Mouse (Mus musculus) hindbrain, embryonic 11.5 days (tissue): ENCODE measurements at regions not wholly inside any gene's neighbourhood (a gene's known extent, or its start where the extent isn't known, plus 50 kb on each side); places are given as distances from the start of the nearest gene placed in this dataset.

ENCODE experiments used
- ATAC-seq: fragments of 200-750 bp; cut with Nextera tagmentation; 2 replicates; pipeline ENCODE4 v1.8.0; 2017; ENCODE audit warnings: mild to moderate bottlenecking, moderate TSS enrichment, moderate library complexity; ENCODE audit not compliant: low FRiP score
- DNase-seq: peaks from one replicate; pipeline ENCODE4 v3.0.0-alpha.2; 2015; ENCODE audit warnings: low spot score
- H3K27ac ChIP-seq: fragments of 300-500 bp; sonication (generic); 2 replicates; pipeline ENCODE4 v1.5.1; 2014; ENCODE audit warnings: mild to moderate bottlenecking, low read depth, low read length
- H3K27me3 ChIP-seq: fragments of 300-500 bp; sonication (generic); 2 replicates; pipeline ENCODE4 v1.6.1; 2014; ENCODE audit warnings: mild to moderate bottlenecking, low read length, moderate library complexity, mixed read lengths; ENCODE audit not compliant: control insufficient read depth, insufficient read depth
- H3K36me3 ChIP-seq: fragments of 300-500 bp; sonication (generic); 2 replicates; pipeline ENCODE4 v1.6.1; 2014; ENCODE audit warnings: mild to moderate bottlenecking, low read length, moderate library complexity, mixed read lengths; ENCODE audit not compliant: control insufficient read depth, insufficient read depth
- H3K4me1 ChIP-seq: fragments of 300-500 bp; sonication (generic); replicated peaks from 2 replicates; pipeline ENCODE4 v1.6.1; 2014; ENCODE audit warnings: low read length, mixed read lengths; ENCODE audit not compliant: control insufficient read depth, insufficient read depth
- H3K4me2 ChIP-seq: fragments of 300-500 bp; sonication (generic); replicated peaks from 2 replicates; pipeline ENCODE4 v1.6.1; 2014; ENCODE audit warnings: mild to moderate bottlenecking, low read depth, low read length
- H3K4me3 ChIP-seq: fragments of 300-500 bp; sonication (generic); 2 replicates; pipeline ENCODE4 v1.5.1; 2014; ENCODE audit warnings: low read depth, low read length
- H3K9ac ChIP-seq: fragments of 300-500 bp; sonication (generic); 2 replicates; pipeline ENCODE4 v1.6.1; 2014; ENCODE audit warnings: low read depth, low read length
- H3K9me3 ChIP-seq: fragments of 300-500 bp; sonication (generic); 2 replicates; pipeline ENCODE4 v1.6.1; 2016; ENCODE audit warnings: low read length; ENCODE audit not compliant: control insufficient read depth
- WGBS: fragments of 180-500 bp; shearing (Covaris S2); extraction: QIAGEN DNeasy Blood & Tissue Kit; methylation state at CpG from one replicate; pipeline ENCODE4 v1.1.7; 2014; 5-methylcytosine and 5-hydroxymethylcytosine counted together

DNA sequence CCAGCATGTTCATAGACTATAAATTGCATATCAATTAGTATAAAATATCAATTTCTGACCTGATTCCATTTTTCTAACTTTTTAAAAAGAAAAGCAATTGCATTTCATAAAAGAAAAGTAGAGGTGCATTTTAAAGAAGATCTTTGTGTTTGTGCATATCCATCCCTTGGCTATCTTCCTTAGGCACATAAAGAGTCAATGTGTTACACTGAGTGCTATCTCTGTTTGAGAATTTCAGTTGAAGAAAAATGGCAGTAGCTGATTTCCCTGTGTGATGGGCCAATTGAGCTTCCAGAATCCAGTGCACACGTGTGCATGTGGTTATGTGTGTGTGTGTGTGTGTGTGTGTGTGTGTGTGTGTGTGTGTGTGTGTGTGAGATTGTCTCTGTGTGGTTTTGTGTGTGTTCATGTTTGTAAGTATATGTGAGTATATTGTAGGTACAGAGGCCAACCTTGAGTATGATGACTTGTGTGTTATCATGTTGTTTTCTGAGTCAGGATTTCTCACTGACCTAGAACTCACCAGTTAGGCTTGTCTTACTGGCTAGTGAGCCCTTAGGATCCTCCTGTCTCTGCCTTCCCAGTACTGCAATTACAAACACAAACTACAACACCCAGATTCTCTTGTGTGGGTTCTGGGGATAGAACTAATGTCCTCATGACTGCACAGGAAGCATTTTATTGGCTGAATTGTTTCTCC, 249.6 kb downstream of the Cdk5rap2 start:
- Histone ChIP-seq H3K27ac (no peak overlapping the region), H3K4me1 (no peaks in the 10 kb centered on the region), H3K9me3 (no peaks in the 10 kb centered on the region), H3K9ac (no peak overlapping the region), H3K4me3 (no peak overlapping the region), H3K4me2 (no peak overlapping the region), H3K36me3 (no peaks in the 10 kb centered on the region), H3K27me3 (no peaks in the 10 kb centered on the region)
- WGBS, result 77% methylated on average over 1 of the region's 1 CpGs
- DNase-seq, result no peak
- no peak for ATAC-seq

DNA sequence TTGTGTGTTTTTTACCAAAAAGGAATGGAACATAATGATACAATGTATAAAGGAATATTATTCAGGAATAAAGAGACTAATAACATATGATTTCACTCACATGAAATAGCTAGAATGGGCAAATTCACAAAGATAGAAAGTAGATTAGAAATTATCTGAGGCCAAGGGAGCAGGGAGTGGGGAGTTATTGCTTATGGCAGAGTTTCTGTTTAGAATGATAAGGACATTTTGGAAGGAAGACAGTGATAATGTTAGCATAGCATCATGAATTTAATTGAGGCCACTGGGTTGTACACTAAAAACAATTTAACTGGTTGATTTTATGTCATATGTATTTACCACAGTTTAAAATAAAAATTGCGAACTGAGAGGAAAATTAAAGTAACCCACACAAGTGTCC, 250.2 kb downstream of the Cdk5rap2 start:
- Histone ChIP-seq H3K27ac (no peak overlapping the region), H3K4me3 (no peak overlapping the region), H3K4me1 (no peaks in the 10 kb centered on the region), H3K9ac (no peak overlapping the region), H3K27me3 (no peaks in the 10 kb centered on the region), H3K9me3 (no peaks in the 10 kb centered on the region), H3K36me3 (no peaks in the 10 kb centered on the region), H3K4me2 (no peak overlapping the region)
- no peak for DNase-seq
- no peak for ATAC-seq
- WGBS, result 90% methylated on average over 1 of the region's 1 CpGs

DNA sequence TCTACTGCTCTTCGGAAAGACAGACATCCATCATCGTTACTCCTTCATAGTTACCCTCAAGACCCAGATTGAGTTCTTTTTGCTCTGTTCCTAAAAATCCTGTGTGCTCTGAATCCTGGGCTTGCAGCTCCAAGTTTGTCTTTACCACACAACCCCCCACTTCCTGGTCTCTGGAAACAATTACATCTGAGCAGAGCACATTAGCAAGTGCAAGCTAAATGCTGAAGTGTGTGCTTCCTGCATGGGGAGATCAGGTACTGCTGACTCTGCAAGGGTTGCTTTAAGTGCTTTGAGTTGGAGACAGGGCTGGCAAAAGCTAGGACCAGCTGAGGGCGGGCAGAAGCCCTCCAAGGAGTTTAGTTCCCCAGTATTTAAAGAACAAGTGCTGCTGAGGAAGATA, 257.1 kb downstream of the Cdk5rap2 start:
- Histone ChIP-seq H3K4me3 (no peak overlapping the region), H3K27me3 (no peaks in the 10 kb centered on the region), H3K9me3 (no peaks in the 10 kb centered on the region), H3K9ac (no peak overlapping the region), H3K4me2 (no peak overlapping the region), H3K27ac (no peak overlapping the region), H3K4me1 (no peaks in the 10 kb centered on the region), H3K36me3 (no peaks in the 10 kb centered on the region)
- DNase-seq (peak; percentile 10), ATAC-seq (no peak)
- WGBS, result 62% methylated on average over 3 of the region's 3 CpGs

DNA sequence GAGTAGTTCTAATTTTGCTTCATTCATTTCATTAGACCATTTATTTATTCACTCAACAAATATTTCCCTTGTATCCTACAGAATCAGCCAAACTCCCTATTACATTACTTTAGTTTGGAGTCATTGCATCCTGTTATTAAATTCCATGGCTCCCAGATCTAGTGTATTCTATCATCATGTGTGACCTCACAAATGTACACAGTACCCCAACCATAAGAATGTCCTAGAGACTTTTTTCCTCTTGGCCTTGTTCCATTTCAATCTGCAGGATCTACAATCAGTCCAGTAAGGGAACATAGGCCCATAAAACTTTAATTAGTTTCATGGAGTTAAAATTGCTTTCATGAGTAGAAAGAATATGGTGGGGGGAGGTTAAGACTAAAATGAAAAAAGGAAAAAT, 301.2 kb downstream of the Cdk5rap2 start:
- no peak overlapping the region for H3K4me2 ChIP-seq
- no peak overlapping the region for H3K9ac ChIP-seq
- ATAC-seq, result no peak
- no peaks in the 10 kb centered on the region for H3K4me1 ChIP-seq
- H3K27me3 ChIP-seq, result no peaks in the 10 kb centered on the region
- no peak overlapping the region for H3K4me3 ChIP-seq
- no peak for DNase-seq
- H3K27ac ChIP-seq, result no peak overlapping the region
- H3K9me3 ChIP-seq, result no peaks in the 10 kb centered on the region
- no peaks in the 10 kb centered on the region for H3K36me3 ChIP-seq

DNA sequence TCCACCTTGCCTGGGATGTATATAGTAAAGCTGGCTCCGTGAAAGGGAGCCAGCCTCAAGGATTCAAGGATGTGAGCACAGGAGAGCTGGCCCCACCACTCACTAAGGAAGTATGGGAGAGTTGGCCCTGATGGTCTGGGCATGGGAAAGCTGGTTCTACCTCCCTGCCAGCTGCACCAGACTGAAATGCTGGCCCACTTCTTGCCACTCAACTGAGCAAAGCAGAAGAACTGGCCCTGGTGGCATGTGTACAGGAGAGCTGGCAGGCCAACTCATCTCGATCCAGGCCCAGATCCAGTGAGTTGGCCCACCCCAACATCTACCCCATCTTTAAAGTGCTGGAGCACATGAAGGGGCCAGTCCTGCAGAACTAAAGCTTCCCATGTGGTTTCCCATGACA, 304.5 kb downstream of the Cdk5rap2 start:
- H3K4me1 ChIP-seq, result no peaks in the 10 kb centered on the region
- WGBS, result 80% methylated on average over 2 of the region's 2 CpGs
- H3K4me2 ChIP-seq, result no peak overlapping the region
- H3K36me3 ChIP-seq, result no peaks in the 10 kb centered on the region
- DNase-seq, result no peak
- H3K27me3 ChIP-seq, result no peaks in the 10 kb centered on the region
- H3K27ac ChIP-seq, result no peak overlapping the region
- H3K9ac ChIP-seq, result no peak overlapping the region
- H3K4me3 ChIP-seq, result no peak overlapping the region
- H3K9me3 ChIP-seq, result no peaks in the 10 kb centered on the region
- ATAC-seq, result no peak

DNA sequence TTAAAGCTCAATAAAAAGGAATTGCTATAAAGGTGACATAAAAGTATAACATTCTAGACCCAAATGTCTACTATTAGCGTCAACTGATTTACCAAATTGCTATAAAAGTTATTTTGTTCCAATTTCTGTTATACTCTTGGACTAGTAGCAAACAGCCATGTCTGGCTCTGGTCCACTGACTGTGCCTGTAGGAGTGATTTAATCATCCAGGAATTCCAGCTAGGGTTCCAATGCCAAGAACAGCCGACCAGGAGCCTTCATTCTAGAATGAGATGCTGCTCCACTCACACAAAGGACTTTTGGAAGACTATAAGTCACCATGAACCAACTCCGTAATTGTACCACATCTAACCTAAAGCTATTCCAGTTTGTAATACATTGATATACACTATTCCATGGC, 312.9 kb downstream of the Cdk5rap2 start:
- no peak for DNase-seq
- Histone ChIP-seq H3K9ac (no peak overlapping the region), H3K4me3 (no peak overlapping the region), H3K36me3 (no peaks in the 10 kb centered on the region), H3K9me3 (no peaks in the 10 kb centered on the region), H3K27ac (no peak overlapping the region), H3K27me3 (no peaks in the 10 kb centered on the region), H3K4me1 (no peaks in the 10 kb centered on the region), H3K4me2 (no peak overlapping the region)
- no peak for ATAC-seq
- WGBS, result 90% methylated on average over 3 of the region's 3 CpGs

DNA sequence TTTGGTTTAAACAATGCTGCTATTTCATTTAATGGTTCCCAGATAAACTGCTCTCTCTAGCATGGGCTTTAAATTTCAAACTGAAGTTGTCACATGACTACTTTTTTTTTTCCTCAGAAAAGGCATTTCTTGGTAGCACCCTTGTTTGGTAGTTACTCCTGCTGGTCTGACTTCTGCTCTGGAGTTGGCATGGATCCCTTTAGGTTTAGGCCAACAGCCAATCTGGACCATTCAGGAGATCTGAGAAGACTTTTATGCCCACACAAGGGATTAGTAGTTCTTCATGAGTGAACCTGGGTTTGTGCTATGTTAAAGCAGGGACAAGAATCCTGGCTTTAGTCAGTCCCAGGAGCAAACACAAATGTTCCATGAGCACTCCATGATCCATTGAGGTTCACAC, 332.0 kb downstream of the Cdk5rap2 start:
- Histone ChIP-seq H3K27ac (no peak overlapping the region), H3K4me2 (no peak overlapping the region), H3K4me1 (no peaks in the 10 kb centered on the region), H3K27me3 (no peaks in the 10 kb centered on the region), H3K9me3 (no peaks in the 10 kb centered on the region), H3K36me3 (no peaks in the 10 kb centered on the region), H3K4me3 (no peak overlapping the region), H3K9ac (no peak overlapping the region)
- ATAC-seq (no peak), DNase-seq (no peak)

DNA sequence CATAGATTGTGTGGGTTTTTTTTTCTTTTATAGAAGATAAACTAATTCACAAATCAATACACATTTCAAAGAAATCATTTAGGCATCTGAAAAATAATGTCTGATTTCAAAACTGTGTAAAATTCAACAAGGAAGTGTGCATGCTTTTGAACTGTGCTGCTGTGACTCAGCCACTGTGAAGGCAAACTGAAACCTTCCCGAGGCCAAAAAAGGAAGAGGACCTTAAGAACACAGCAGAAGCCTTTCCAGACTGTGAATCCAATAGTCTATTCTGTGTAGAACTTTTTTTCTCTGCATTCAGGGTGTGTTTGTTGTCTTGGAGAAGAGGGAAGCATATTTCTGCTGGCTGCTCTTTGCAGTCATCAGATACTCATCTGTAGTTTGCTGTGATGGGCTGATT, 347.7 kb downstream of the Cdk5rap2 start:
- H3K9me3 ChIP-seq, result no peaks in the 10 kb centered on the region
- no peak overlapping the region for H3K27ac ChIP-seq
- no peak overlapping the region for H3K9ac ChIP-seq
- 69% methylated on average over 1 of the region's 1 CpGs for WGBS
- DNase-seq, result no peak
- no peaks in the 10 kb centered on the region for H3K36me3 ChIP-seq
- no peaks in the 10 kb centered on the region for H3K4me1 ChIP-seq
- no peak overlapping the region for H3K4me2 ChIP-seq
- H3K4me3 ChIP-seq, result no peak overlapping the region
- no peaks in the 10 kb centered on the region for H3K27me3 ChIP-seq
- ATAC-seq, result no peak

DNA sequence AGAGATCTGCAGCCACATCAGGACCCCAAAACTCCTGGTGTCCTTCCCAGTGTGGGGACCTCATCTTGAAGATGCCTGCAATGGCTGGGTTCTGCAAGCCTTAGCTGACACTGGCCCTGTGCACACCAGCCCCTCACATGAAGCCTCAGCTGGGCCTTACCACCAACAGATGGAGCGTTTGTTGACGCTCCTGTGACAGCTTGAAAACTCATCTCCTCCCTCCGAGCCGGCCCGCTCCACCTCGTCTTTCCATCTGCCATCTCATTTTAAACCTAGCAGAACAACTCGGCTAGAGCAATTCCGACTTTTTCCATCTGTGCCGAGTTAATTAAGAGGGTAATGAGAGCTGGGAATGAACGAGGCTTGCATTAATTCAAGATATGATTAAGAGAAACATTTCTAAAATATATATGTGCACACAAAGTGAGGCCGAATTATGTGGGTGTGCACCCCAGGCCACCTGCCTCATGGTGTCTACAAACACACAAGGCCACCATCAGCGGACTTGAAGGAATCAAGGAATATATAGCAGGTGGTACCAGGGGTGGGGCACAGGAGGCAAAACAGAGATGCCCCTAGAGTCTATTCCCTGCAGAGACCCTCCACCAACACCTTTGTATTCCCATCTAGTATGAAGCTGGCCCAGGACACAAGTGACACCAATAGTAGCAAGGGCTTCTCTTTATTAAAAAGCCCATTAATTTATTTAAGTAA, 351.3 kb downstream of the Cdk5rap2 start:
- Histone ChIP-seq H3K9me3 (no peaks in the 10 kb centered on the region), H3K4me3 (no peak overlapping the region), H3K27me3 (no peaks in the 10 kb centered on the region), H3K4me2 (no peak overlapping the region), H3K9ac (no peak overlapping the region), H3K27ac (no peak overlapping the region), H3K36me3 (no peaks in the 10 kb centered on the region), H3K4me1 (no peaks in the 10 kb centered on the region)
- DNase-seq (no peak), ATAC-seq (no peak)
- WGBS, result 79% methylated on average over 12 of the region's 12 CpGs
